ENCODE assay signal across 8 mouse cellular contexts in the genomic region with DNA sequence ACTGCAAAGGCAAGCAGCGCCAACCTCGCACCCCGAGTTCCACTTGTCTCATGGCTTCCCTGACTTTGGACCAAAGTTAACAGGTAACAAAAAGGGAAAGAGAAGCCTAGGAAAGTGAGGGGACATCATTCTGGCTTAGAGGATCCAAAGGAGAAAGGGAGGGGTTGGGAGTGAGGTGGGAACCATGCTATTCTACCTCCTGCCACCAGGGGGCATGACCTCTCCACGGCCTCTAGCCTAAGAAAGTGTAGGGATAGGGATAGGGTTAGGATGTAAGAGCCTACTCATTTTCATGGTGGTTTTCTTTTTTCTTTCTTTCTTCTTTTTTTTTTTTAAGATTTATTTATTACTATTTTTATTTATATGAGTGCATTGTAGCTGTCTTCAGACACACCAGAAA. TPM values are rescaled to one million over a fixed set of nuclear protein-coding genes. Genes with fewer than 3 reads are reported as not detected.
DNase-seq lines count a peak whose midpoint lies in the region; ATAC-seq and TF ChIP-seq lines count a peak whose summit lies in the region.

No protein-coding gene starts in this region.

- H3K9me3 ChIP-seq in kidney, embryonic 16.5 days (ENCODE audit: low read length), result no peaks in the 10 kb centered on the region
- no peaks in the 10 kb centered on the region for H3K9me3 ChIP-seq in CH12.LX (replicated peaks; ENCODE audit: low read length)

- H3K36me3 ChIP-seq in kidney, adult 2 months (ENCODE audit: control insufficient read depth, insufficient read depth, low read length), result peaks cover 4% of the 10 kb centered on the region
- H3K36me3 ChIP-seq in kidney, embryonic 16.5 days (ENCODE audit: insufficient read depth, low read length), result peaks cover 67% of the 10 kb centered on the region
- H3K36me3 ChIP-seq in CH12.LX (replicated peaks in 1 of 2; ENCODE audit: control insufficient read depth in 1 of 2, insufficient read depth in 1 of 2, low read length in 1 of 2), result peaks cover 71 to 93% of the 10 kb centered on the region in 2 experiments

- dilution Hi-C loops in CH12.LX (cut with MboI; ENCODE audit: extremely low pct_ligation_motif_present, extremely low pct_unique_long_range_greater_than_20kb, low sequenced_read_pairs), result no loop called here

- WGBS in kidney, adult 2 months, result 69% methylated on average over 4 of the region's 4 CpGs
- WGBS in kidney, embryonic 16.5 days, result 83% methylated on average over 4 of the region's 4 CpGs
- whole genome bisulfite sequencing in lung, adult 2 months, result 69% methylated on average over 4 of the region's 4 CpGs

- peak; percentile 59 for TF ChIP-seq RAD21 in CH12.LX (IDR thresholded peaks at IDR 0.05; ENCODE audit: low read depth, low read length)

- TF ChIP-seq CTCF in kidney, adult 2 months (conservative IDR thresholded peaks at IDR 0.05; ENCODE audit: insufficient read depth, insufficient read length, low read depth, low read length), result peak; percentile 93
- TF ChIP-seq CTCF in CH12.LX (conservative IDR thresholded peaks at IDR 0.05 in 1 of 2, IDR thresholded peaks at IDR 0.05 in 1 of 2; ENCODE audit: low read depth in 2 of 2, low read length in 2 of 2), result peak; percentile 78 to 87
- TF ChIP-seq CTCF in lung, adult 2 months (IDR thresholded peaks at IDR 0.05; ENCODE audit: insufficient read depth, low read length), result peak; percentile 95

- ATAC-seq in kidney, embryonic 16.5 days (ENCODE audit: low FRiP score, low TSS enrichment), result no peak
- peak; percentile 80 for ATAC-seq in erythroblast, adult 5-6 weeks (replicated peaks; ENCODE audit: low FRiP score, poor library complexity, severe bottlenecking)

- no peaks in the 10 kb centered on the region for H3K79me2 ChIP-seq in CH12.LX (replicated peaks; ENCODE audit: control insufficient read depth, extremely low read depth, insufficient read depth, poor library complexity, severe bottlenecking)

- no peak for TF ChIP-seq POLR2A in kidney, adult 2 months (IDR thresholded peaks at IDR 0.05; ENCODE audit: low read depth, low read length)
- no peak for TF ChIP-seq POLR2A in CH12.LX (IDR thresholded peaks at IDR 0.05; ENCODE audit: low read depth, low read length)
- TF ChIP-seq POLR2A in lung, adult 2 months (IDR thresholded peaks at IDR 0.05; ENCODE audit: borderline replicate concordance, extremely low read depth, low read depth, low read length), result no peak

- H3K27me3 ChIP-seq in kidney, adult 2 months (replicated peaks; ENCODE audit: control insufficient read depth, insufficient read depth, low read length), result no peaks in the 10 kb centered on the region
- no peaks in the 10 kb centered on the region for H3K27me3 ChIP-seq in kidney, embryonic 16.5 days (ENCODE audit: insufficient read depth, low read length)
- H3K27me3 ChIP-seq in CH12.LX (replicated peaks), result no peaks in the 10 kb centered on the region

- H3K4me3 ChIP-seq in kidney, adult 2 months (ENCODE audit: insufficient read depth, low read depth, low read length), result no peak overlapping the region
- H3K4me3 ChIP-seq in kidney, embryonic 16.5 days (ENCODE audit: low read length), result no peak overlapping the region
- H3K4me3 ChIP-seq in CH12.LX (replicated peaks in 1 of 3; ENCODE audit: low read depth in 2 of 3, low read length in 2 of 3, poor library complexity in 1 of 3), result no peak overlapping the region
- H3K4me3 ChIP-seq in lung, adult 2 months (replicated peaks; ENCODE audit: extremely low read depth, low read depth, low read length), result no peak overlapping the region

- no peak overlapping the region for H3K4me2 ChIP-seq in kidney, embryonic 16.5 days (replicated peaks; ENCODE audit: low read depth, low read length)
- H3K4me2 ChIP-seq in CH12.LX (ENCODE audit: insufficient read depth, low read depth, poor library complexity, severe bottlenecking), result no peak overlapping the region

- TF ChIP-seq EP300 in CH12.LX (IDR thresholded peaks at IDR 0.05; ENCODE audit: low read length), result no peak

- peak; percentile 61 for DNase-seq in kidney, adult 2 months
- DNase-seq in CH12.LX (ENCODE audit: extremely low read depth), result peak; percentile 35
- peak; percentile 75 for DNase-seq in adrenal gland, postnatal 10 days
- no peak for DNase-seq in lung, adult 2 months
- DNase-seq in testis, postnatal 10 days (ENCODE audit: low spot score), result peak; percentile 73
- DNase-seq in right cerebral cortex, postnatal 4 days, result no peak

- H3K27ac ChIP-seq in kidney, adult 2 months (ENCODE audit: insufficient read depth, low read depth, low read length), result no peak overlapping the region
- H3K27ac ChIP-seq in kidney, embryonic 16.5 days (ENCODE audit: low read length), result no peak overlapping the region
- H3K27ac ChIP-seq in CH12.LX (ENCODE audit: insufficient read depth, low read depth), result no peak overlapping the region

- H3K9ac ChIP-seq in kidney, embryonic 16.5 days (replicated peaks; ENCODE audit: low read length), result no peak overlapping the region
- no peak overlapping the region for H3K9ac ChIP-seq in CH12.LX (ENCODE audit: insufficient read depth, low read depth)

- in situ Hi-C loops in CH12.LX (cut with MboI; ENCODE audit: low pct_ligation_motif_present, low pct_unique_long_range_greater_than_20kb, low sequenced_read_pairs), result no loop called here

- peaks cover 10% of the 10 kb centered on the region for H3K4me1 ChIP-seq in kidney, adult 2 months (ENCODE audit: control insufficient read depth, insufficient read depth, low read length)
- H3K4me1 ChIP-seq in kidney, embryonic 16.5 days (ENCODE audit: insufficient read depth, low read length), result no peaks in the 10 kb centered on the region
- peaks cover 0 to 5% of the 10 kb centered on the region in 2 experiments; a peak in 1 of 4 replicates for H3K4me1 ChIP-seq in CH12.LX (ENCODE audit: control insufficient read depth in 1 of 2, insufficient read depth in 2 of 2)
- H3K4me1 ChIP-seq in lung, adult 2 months (ENCODE audit: control insufficient read depth, insufficient read depth, low read length), result peaks cover 4% of the 10 kb centered on the region

TF ChIP-seq in CH12.LX, 34 proteins besides CTCF, POLR2A, EP300 and RAD21:
- TF ChIP-seq SMC3 (IDR thresholded peaks at IDR 0.05; ENCODE audit: low read depth, low read length) (peak; percentile 58), HCFC1 (IDR thresholded peaks at IDR 0.05; ENCODE audit: low read depth, low read length) (no peak)

RNA-seq across cellular contexts. Expression of a gene that starts 8.5 kb away (rescaled TPM):
- 30.2 and 33.7 TPM in 2 replicates for polyA plus RNA-seq in kidney, adult 2 months (2012; rRNA removed)
- 36.8 and 37.9 TPM in 2 replicates for polyA plus RNA-seq in kidney, embryonic 16.5 days (2015; fragmentation: Nextera tagmentation; extraction: Ambion mirVana)
- total RNA-seq in CH12.LX (2012; rRNA removed) (4.7 and 7.0 TPM in 2 replicates), CH12.LX (2014; rRNA removed) (1.1 and 1.2 TPM in 2 replicates)
- polyA plus RNA-seq in CH12.LX (2012; ENCODE audit: insufficient read length, low read depth), result 4.4 and 5.2 TPM in 2 replicates
- 100 to 1,000 TPM; 140 to 156 TPM for total RNA-seq in adrenal gland, postnatal 10 days (2021)
- 0.21 and 0.58 TPM in 2 replicates for total RNA-seq in erythroblast, adult 5-6 weeks (2015; ENCODE audit: low replicate concordance)
- total RNA-seq in erythroblast, adult 5-6 weeks (2017; ENCODE audit: low replicate concordance), result 0.09 and 0.14 TPM in 2 replicates
- polyA plus RNA-seq in lung, adult 2 months (2012; rRNA removed), result 219 and 232 TPM in 2 replicates

RNA-seq across cellular contexts. Expression of a gene that starts 30.0 kb away (rescaled TPM):
- polyA plus RNA-seq in kidney, adult 2 months (2012; rRNA removed), result 87.9 and 88.9 TPM in 2 replicates
- 198 and 212 TPM in 2 replicates for polyA plus RNA-seq in kidney, embryonic 16.5 days (2015; fragmentation: Nextera tagmentation; extraction: Ambion mirVana)
- total RNA-seq in CH12.LX (2012; rRNA removed) (234 and 310 TPM in 2 replicates), CH12.LX (2014; rRNA removed) (171 and 199 TPM in 2 replicates)
- polyA plus RNA-seq in CH12.LX (2012; ENCODE audit: insufficient read length, low read depth), result 291 and 339 TPM in 2 replicates
- total RNA-seq in adrenal gland, postnatal 10 days (2021), result 100 to 1,000 TPM; 198 to 201 TPM
- total RNA-seq in erythroblast, adult 5-6 weeks (2015; ENCODE audit: low replicate concordance), result 14.6 and 17.3 TPM in 2 replicates
- total RNA-seq in erythroblast, adult 5-6 weeks (2017; ENCODE audit: low replicate concordance), result 60.2 and 75.8 TPM in 2 replicates
- 119 and 128 TPM in 2 replicates for polyA plus RNA-seq in lung, adult 2 months (2012; rRNA removed)

RNA-seq across cellular contexts. Expression of a gene that starts 53.7 kb away (rescaled TPM):
- 236 and 288 TPM in 2 replicates for polyA plus RNA-seq in kidney, adult 2 months (2012; rRNA removed)
- 690 and 706 TPM in 2 replicates for polyA plus RNA-seq in kidney, embryonic 16.5 days (2015; fragmentation: Nextera tagmentation; extraction: Ambion mirVana)
- total RNA-seq in CH12.LX (2012; rRNA removed), result 62.2 and 65.2 TPM in 2 replicates
- 44.1 and 44.9 TPM in 2 replicates for total RNA-seq in CH12.LX (2014; rRNA removed)
- polyA plus RNA-seq in CH12.LX (2012; ENCODE audit: insufficient read length, low read depth), result 244 and 257 TPM in 2 replicates
- 100 to 1,000 TPM; 187 to 228 TPM for total RNA-seq in adrenal gland, postnatal 10 days (2021)
- 36.8 and 50.1 TPM in 2 replicates for total RNA-seq in erythroblast, adult 5-6 weeks (2015; ENCODE audit: low replicate concordance)
- total RNA-seq in erythroblast, adult 5-6 weeks (2017; ENCODE audit: low replicate concordance), result 7.5 and 11.2 TPM in 2 replicates
- polyA plus RNA-seq in lung, adult 2 months (2012; rRNA removed), result 480 and 641 TPM in 2 replicates

Comparison
In these comparisons a context has a peak if more than half of its experiments do, and no peak if none do; other contexts are left out.
1. DNase-seq: peak in kidney, adult 2 months (single experiment), CH12.LX (single experiment), adrenal gland, postnatal 10 days (single experiment) and testis, postnatal 10 days (single experiment); none in lung, adult 2 months (single experiment) and right cerebral cortex, postnatal 4 days (single experiment).
2. Peak in every context shown above with its lines, with median percentiles within 50 percentile points of each other: CTCF ChIP-seq.